Comparison of ENCODE assay signal across 27 mouse cellular contexts in genomic region chr1:36436515-36436914, GRCm38 (mm10).
"Had no signal": no experiment of that assay in that cellular context is flagged by ENCODE, and none has a peak within 500 bp of the region (broad histone marks: within the 10 kb centered on the region; RNA-seq: fewer than 3 reads in every experiment).

No protein-coding gene starts in this region.

- H3K4me1 ChIP-seq: heart, embryonic 10.5 days; heart, embryonic 12.5 days; hindbrain, embryonic 10.5 days; hindbrain, embryonic 12.5 days; intestine, embryonic 15.5 days; kidney, embryonic 15.5 days; limb, embryonic 13.5 days; limb, embryonic 15.5 days had no signal

- DNase-seq: gastrocnemius, adult 2 months; gastrocnemius, postnatal 10 days; gastrocnemius, postnatal 25 days; heart, adult 18-20 months; heart, postnatal 10 days; heart, postnatal 4 days; kidney, adult 11 months; kidney, adult 2 months; kidney, adult 9 months; kidney, postnatal 14 days; kidney, postnatal 36 days; layer of hippocampus, adult 9-11 months; layer of hippocampus, postnatal 36 days; left cerebral cortex, postnatal 4 days had no signal

- H3K9me3 ChIP-seq: heart, embryonic 10.5 days; heart, embryonic 12.5 days; hindbrain, embryonic 10.5 days; hindbrain, embryonic 12.5 days; intestine, embryonic 15.5 days; kidney, embryonic 15.5 days; limb, embryonic 13.5 days; limb, embryonic 15.5 days had no signal

- H3K4me2 ChIP-seq: heart, embryonic 12.5 days; hindbrain, embryonic 12.5 days; hindbrain, embryonic 14.5 days; intestine, embryonic 15.5 days; kidney, embryonic 15.5 days; limb, embryonic 13.5 days; limb, embryonic 15.5 days; liver, embryonic 11.5 days had no signal

- H3K27ac ChIP-seq: gastrocnemius, adult 2 months; heart, embryonic 10.5 days; hindbrain, embryonic 10.5 days; hindbrain, embryonic 12.5 days; hindbrain, embryonic 14.5 days; intestine, embryonic 15.5 days; kidney, embryonic 15.5 days; kidney, postnatal 0 days; limb, embryonic 13.5 days; limb, embryonic 15.5 days had no signal

- H3K4me3 ChIP-seq: gastrocnemius, adult 2 months; heart, embryonic 10.5 days; heart, embryonic 12.5 days; hindbrain, embryonic 10.5 days; hindbrain, embryonic 12.5 days; intestine, embryonic 15.5 days; kidney, embryonic 15.5 days; limb, embryonic 13.5 days; limb, embryonic 15.5 days had no signal

- H3K9ac ChIP-seq: heart, embryonic 12.5 days; hindbrain, embryonic 12.5 days; hindbrain, embryonic 14.5 days; intestine, embryonic 15.5 days; kidney, embryonic 15.5 days; limb, embryonic 13.5 days; limb, embryonic 15.5 days had no signal

- H3K27me3 ChIP-seq: heart, embryonic 12.5 days; hindbrain, embryonic 12.5 days; intestine, embryonic 15.5 days; kidney, embryonic 15.5 days; limb, embryonic 13.5 days; limb, embryonic 15.5 days had no signal

- ATAC-seq: hindbrain, embryonic 16.5 days; inflammation-experienced regulatory T-cells, adult 6 months; intestine, embryonic 15.5 days had no signal
